Mouse (Mus musculus) small intestine, adult 2 months (tissue): ENCODE measurements around the gene Tdp2. TPM values are rescaled to one million over a fixed set of nuclear protein-coding genes. Genes with fewer than 3 reads are reported as not detected.

Experiments used
- H3K27ac ChIP-seq: fragments of 200-500 bp; 2 replicates; pipeline ENCODE4 v1.5.1; 2012; ENCODE audit warnings: low read depth, low read length, control low read depth, inconsistent platforms; ENCODE audit not compliant: insufficient read depth
- H3K27me3 ChIP-seq: fragments of 200-500 bp; 2 replicates; pipeline ENCODE4 v1.6.1; 2012; ENCODE audit warnings: mild to moderate bottlenecking, moderate library complexity, low read length, inconsistent platforms; ENCODE audit not compliant: control insufficient read depth, insufficient read depth
- H3K36me3 ChIP-seq: fragments of 200-500 bp; 2 replicates; pipeline ENCODE4 v1.6.1; 2012; ENCODE audit warnings: mild to moderate bottlenecking, low read length, control low read depth, inconsistent platforms; ENCODE audit not compliant: control insufficient read depth, insufficient read depth
- H3K4me1 ChIP-seq: fragments of 200-500 bp; 2 replicates; pipeline ENCODE4 v1.6.1; 2012; ENCODE audit warnings: low read length, inconsistent platforms, mixed read lengths; ENCODE audit not compliant: control insufficient read depth, insufficient read depth, insufficient read length
- H3K4me3 ChIP-seq: fragments of 200-500 bp; 2 replicates; pipeline ENCODE4 v1.5.1; 2012; ENCODE audit warnings: low read depth, mild to moderate bottlenecking, control low read depth, inconsistent platforms, low read length, moderate library complexity
- CTCF ChIP-seq: fragments of 200-500 bp; IDR thresholded peaks from 2 replicates; pipeline ENCODE4 v1.5.1; 2012; ENCODE audit warnings: low read depth, mild to moderate bottlenecking, control low read depth, inconsistent platforms, low read length, moderate library complexity, mixed read lengths; ENCODE audit not compliant: insufficient replicate concordance, insufficient read length; ENCODE audit errors: extremely low read depth
- POLR2A ChIP-seq: fragments of 200-500 bp; IDR thresholded peaks from 2 replicates; pipeline ENCODE4 v1.6.1; 2012; ENCODE audit warnings: low read depth, mild to moderate bottlenecking, control low read depth, inconsistent platforms, low read length, moderate library complexity
- WGBS: fragments of 180-500 bp; shearing (Covaris S2); methylation state at CpG from one replicate; pipeline ENCODE4 v1.1.7; 2018; 5-methylcytosine and 5-hydroxymethylcytosine counted together
- polyA plus RNA-seq: library from polyadenylated mRNA; depleted of rRNA; stranded (reverse); fragments of >200 nt; gene quantifications from 2 replicates; pipeline ENCODE4 v1.2.3, GENCODE M21; 2012

The Tdp2 gene
- polyA plus RNA-seq, 1 experiment, result 27.5 TPM

DNA sequence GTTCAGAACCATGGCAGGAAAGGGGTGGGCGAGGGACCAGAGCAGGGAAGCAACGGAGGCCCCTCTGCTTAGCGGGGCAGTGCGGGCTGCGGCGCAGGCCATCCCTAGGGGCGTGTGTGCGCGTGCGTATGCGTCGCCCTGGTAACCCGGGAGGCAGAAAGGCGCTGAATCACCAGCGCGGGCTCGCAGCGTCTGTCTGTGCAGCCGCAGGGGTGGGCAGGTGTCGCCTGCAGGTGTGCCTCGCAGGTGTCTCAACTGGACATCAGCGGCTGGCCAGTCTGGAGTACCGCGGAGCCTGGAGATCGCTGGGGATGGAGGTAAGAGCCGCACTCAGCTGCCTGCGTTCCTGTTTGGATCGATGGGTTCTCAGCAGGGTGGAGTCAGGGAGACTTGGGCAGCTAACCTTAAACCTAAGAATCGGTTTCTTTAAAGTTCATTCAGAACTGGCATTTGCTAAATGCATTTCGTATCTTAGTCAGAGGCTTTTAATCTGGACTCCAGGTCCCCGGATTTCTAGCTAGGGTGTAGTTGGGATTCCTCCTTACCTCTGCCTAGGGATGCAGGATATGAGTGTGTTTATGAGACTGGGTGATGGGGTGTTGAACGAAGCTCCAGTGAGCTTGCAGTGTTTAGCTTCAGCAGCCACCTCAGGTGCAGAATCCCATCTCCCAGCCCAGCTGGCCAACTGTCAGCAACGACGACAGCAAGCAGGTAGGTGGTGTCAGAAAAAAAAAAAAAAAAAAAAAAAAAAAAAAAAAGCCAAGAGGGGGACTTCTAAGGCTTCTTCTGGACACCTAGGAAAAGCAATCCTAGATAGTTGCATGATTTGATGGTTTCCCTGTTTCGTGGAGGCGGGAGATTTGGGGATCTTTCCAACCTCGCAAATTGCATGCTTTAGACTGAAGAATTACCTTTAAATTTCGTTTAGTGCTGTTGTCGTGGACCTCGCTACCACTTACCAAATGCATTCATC, 13.8 kb downstream of the Tdp2 start, which contains the start of gene D130043K22Rik:
Gene D130043K22Rik (plus strand): TSS at position 153 of the 973 bp plus-strand sequence.
- Histone ChIP-seq H3K4me3 (peak within 1 kb of the TSS; percentile 62), H3K27ac (no peak within 1 kb of the TSS), H3K27me3 (no peaks in the 10 kb centered on the region), H3K4me1 (peaks cover 6% of the 10 kb centered on the region; the same call in 1 of the 2 replicates), H3K36me3 (peaks cover 10% of the 10 kb centered on the region)
- WGBS, result 18% methylated on average over 40 of the region's 40 CpGs
- no peak for TF ChIP-seq POLR2A
- no peak for TF ChIP-seq CTCF

DNA sequence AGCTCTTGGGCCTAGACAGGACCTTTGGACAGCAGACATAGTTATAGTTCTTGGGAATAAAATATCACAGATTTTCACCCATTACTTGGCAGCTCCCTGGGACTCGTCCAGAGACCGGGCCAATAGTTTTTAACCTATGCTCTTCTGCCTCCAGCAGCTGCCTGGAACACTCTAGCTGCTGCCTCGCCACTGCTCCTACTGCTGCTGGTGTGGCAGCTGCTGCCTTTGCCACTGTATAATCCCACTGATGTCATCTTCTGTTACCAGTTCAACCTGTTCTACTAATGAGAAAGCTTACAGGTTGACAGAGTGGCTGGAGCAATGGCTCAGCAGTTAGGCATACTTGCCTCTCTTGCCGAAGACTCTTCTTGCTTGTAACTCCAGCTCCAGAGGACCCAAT, 17.8 kb downstream of the Tdp2 start:
- Histone ChIP-seq H3K36me3 (no peaks in the 10 kb centered on the region), H3K4me1 (peaks cover 14% of the 10 kb centered on the region; the same call in 1 of the 2 replicates), H3K27ac (no peak overlapping the region), H3K4me3 (no peak overlapping the region), H3K27me3 (no peaks in the 10 kb centered on the region)
- WGBS, result 43% methylated on average over 4 of the region's 4 CpGs
- TF ChIP-seq CTCF (no peak), POLR2A (no peak)

DNA sequence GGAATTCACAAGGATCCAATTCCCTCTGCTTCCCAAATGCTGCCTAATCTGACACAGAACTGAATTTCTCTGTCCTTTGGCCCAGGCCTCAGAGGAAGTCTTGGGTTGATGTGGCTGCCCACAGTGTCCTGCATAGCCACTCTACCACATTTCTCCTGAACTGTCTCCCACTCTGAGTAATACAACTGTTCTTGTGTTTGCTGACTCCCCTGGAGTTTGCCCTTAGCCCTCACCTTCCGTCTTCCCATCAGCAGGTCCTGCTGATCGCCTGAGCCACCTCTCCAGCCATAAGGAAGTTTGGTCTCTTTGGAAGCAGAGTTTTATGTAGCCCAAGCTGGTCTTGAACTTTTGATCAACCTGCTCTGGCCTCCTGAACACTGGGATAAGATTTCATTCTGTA, 20.5 kb downstream of the Tdp2 start:
- Histone ChIP-seq H3K4me1 (peaks cover 13% of the 10 kb centered on the region), H3K36me3 (no peaks in the 10 kb centered on the region), H3K27ac (peak overlapping the region; percentile 77), H3K4me3 (no peak overlapping the region), H3K27me3 (no peaks in the 10 kb centered on the region)
- no peak for TF ChIP-seq CTCF
- TF ChIP-seq POLR2A, result no peak
- 27% methylated on average over 2 of the region's 2 CpGs for WGBS

DNA sequence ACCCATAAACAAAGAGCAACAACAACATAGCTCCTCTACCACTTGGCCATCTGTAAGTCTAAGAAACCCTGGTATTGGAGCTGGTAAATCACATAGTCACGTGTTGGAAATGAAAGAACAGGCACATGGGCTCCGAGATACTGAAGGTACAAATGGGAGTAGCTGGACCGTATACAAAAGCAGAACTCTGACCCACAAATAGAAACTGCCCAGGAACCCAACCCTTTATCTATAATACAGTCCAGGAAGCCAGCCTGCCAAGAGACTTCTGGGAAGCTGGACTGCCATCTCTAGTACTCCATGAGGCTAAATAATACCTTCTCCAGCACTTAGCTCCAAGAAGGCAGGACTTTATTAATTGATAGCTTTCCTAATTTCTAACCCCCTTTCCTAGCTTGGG, 21.1 kb downstream of the Tdp2 start:
- peak overlapping the region; percentile 77 for H3K27ac ChIP-seq
- WGBS, result 32% methylated on average over 3 of the region's 3 CpGs
- peaks cover 17% of the 10 kb centered on the region for H3K4me1 ChIP-seq
- no peak for TF ChIP-seq CTCF
- TF ChIP-seq POLR2A, result no peak
- no peak overlapping the region for H3K4me3 ChIP-seq
- H3K27me3 ChIP-seq, result no peaks in the 10 kb centered on the region
- H3K36me3 ChIP-seq, result no peaks in the 10 kb centered on the region

DNA sequence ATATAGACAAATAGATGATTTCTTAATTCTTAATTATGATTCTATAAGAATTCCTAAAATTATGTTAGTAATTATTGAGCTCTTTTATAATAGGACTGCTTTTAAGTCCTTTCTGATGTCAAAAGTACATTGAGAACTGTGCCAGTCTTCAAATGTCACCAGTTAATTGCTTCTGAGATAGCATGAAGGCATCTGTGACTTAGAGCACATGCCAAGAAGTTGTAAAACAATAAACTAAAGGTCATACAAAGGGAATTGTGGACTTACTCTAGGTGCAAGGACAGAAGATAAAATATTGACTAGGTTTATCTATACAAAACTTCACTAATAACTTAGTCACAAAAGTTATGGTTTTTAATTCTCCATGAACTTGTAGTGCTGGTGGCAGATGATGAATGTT, 27.6 kb downstream of the Tdp2 start:
- Histone ChIP-seq H3K4me3 (no peak overlapping the region), H3K36me3 (no peaks in the 10 kb centered on the region), H3K27ac (no peak overlapping the region), H3K27me3 (no peaks in the 10 kb centered on the region), H3K4me1 (peaks cover 27% of the 10 kb centered on the region)
- TF ChIP-seq CTCF (no peak), POLR2A (no peak)

DNA sequence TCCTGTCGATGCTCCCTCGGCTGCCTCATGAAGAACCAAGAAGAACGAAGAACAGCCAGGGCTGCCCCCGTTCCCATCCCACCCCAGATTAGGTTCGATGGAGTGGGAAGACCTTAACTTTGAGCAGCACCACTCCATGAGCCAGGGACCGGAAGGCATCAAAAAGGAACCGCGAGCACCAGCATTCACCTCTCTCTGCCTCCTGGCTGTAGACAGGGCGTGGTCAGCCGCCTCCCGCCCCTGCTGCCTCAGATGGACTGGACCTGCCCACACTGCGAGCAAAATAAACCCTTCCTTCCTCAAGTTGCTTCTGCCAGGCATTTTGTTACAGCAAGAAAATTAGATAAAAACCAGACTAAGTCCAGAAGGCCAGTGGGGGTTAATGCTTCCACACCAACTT, 29.6 kb downstream of the Tdp2 start:
- H3K4me1 ChIP-seq, result peaks cover 35% of the 10 kb centered on the region
- H3K27me3 ChIP-seq, result no peaks in the 10 kb centered on the region
- peak overlapping the region; percentile 63 for H3K4me3 ChIP-seq
- 28% methylated on average over 12 of the region's 12 CpGs for WGBS
- peak overlapping the region; percentile 93 for H3K27ac ChIP-seq
- H3K36me3 ChIP-seq, result no peaks in the 10 kb centered on the region
- TF ChIP-seq CTCF (no peak), POLR2A (peak; percentile 62)

DNA sequence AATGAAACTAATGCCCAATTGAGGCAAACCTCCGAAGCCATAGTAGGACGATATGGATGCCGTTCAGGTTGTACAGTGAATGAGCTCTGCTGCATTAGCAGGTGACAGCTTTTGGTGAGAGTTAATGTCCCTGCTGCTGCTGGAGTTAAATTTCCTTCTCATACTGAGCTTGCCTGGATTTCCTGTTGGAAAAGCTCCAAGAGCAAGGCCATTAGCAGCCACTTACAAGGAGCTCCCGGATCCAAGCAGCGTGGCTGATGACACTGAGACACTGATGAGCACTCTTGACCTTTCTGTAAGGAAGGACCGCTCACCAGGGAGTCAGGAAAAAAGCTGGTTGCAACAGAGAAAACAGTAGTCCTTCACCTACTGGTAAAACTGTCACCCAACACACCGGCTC, 30.5 kb downstream of the Tdp2 start:
- peak overlapping the region; percentile 93 for H3K27ac ChIP-seq
- no peaks in the 10 kb centered on the region for H3K36me3 ChIP-seq
- H3K27me3 ChIP-seq, result no peaks in the 10 kb centered on the region
- no peak overlapping the region for H3K4me3 ChIP-seq
- no peak for TF ChIP-seq POLR2A
- no peak for TF ChIP-seq CTCF
- peaks cover 38% of the 10 kb centered on the region for H3K4me1 ChIP-seq
- WGBS, result 20% methylated on average over 7 of the region's 7 CpGs

DNA sequence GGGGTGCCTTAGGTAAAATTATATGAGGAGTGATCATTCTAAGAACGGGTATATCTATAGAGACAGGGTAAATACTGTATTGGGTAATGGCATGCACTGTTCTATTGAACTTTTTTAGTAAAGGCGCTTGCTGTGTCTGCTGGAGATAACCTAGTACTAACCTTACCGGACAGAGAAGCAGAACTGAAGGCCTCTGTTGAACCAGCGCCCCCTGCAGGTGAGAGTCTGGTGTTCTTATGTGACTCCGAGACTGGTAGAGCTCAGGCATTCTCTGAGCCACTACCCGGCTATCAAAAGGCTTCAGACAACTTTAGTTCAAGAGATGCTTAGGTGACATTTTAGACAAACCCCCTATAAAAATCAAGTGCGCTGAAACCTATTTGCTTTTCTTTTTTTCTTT, 31.0 kb downstream of the Tdp2 start:
- no peaks in the 10 kb centered on the region for H3K36me3 ChIP-seq
- peak overlapping the region; percentile 93 for H3K27ac ChIP-seq
- TF ChIP-seq CTCF, result peak; percentile 71; the same call in 1 of the 2 replicates
- TF ChIP-seq POLR2A, result no peak
- 40% methylated on average over 7 of the region's 7 CpGs for WGBS
- no peak overlapping the region for H3K4me3 ChIP-seq
- H3K4me1 ChIP-seq, result peaks cover 36% of the 10 kb centered on the region
- no peaks in the 10 kb centered on the region for H3K27me3 ChIP-seq
